Mouse (Mus musculus) ES-CJ7 (cell line): ENCODE measurements around the gene Cfc1.
A peak's percentile ranks its signal among the peaks of the same experiment; 100 is the strongest.
"Not testable (repeated sequence)": the region's sequence is repeated elsewhere in the genome, so short reads cannot be mapped to it uniquely, and the experiment has no call there.

ENCODE experiments used
- DNase-seq: peaks from one replicate; pipeline ENCODE4 v3.0.0; 2011; ENCODE audit warnings: low read depth, low spot score

The Cfc1 gene

GRCm38 (mm10) chr1:34535043-34535698 is at the start of gene Cfc1:
TSS of gene Cfc1 (plus strand) at chr1:34535648.
- DNase-seq = not testable (repeated sequence)

- peak; percentile 30 for DNase-seq
Observed at GRCm38 (mm10) chr1:34487383-34487782, 48.1 kb upstream of the Cfc1 start.

GRCm38 (mm10) chr1:34489852-34490541 is 45.5 kb upstream of the Cfc1 start:
- no peak for DNase-seq

- DNase-seq = no peak
Observed at GRCm38 (mm10) chr1:34491480-34491879, 44.0 kb upstream of the Cfc1 start.

GRCm38 (mm10) chr1:34502991-34503390 is 32.5 kb upstream of the Cfc1 start:
- no peak for DNase-seq

GRCm38 (mm10) chr1:34505307-34505706 is 30.1 kb upstream of the Cfc1 start:
- no peak for DNase-seq

GRCm38 (mm10) chr1:34505970-34506551 is 29.4 kb upstream of the Cfc1 start:
- DNase-seq = no peak

- no peak for DNase-seq
Observed at GRCm38 (mm10) chr1:34507986-34508385, 27.5 kb upstream of the Cfc1 start.

- DNase-seq = no peak
Observed at GRCm38 (mm10) chr1:34510575-34510981, 24.9 kb upstream of the Cfc1 start.

- DNase-seq = peak; percentile 78
Observed at GRCm38 (mm10) chr1:34511027-34511426, 24.4 kb upstream of the Cfc1 start.

- DNase-seq = no peak
Observed at GRCm38 (mm10) chr1:34513068-34513467, 22.4 kb upstream of the Cfc1 start.

- DNase-seq = peak; percentile 45
Observed at GRCm38 (mm10) chr1:34516595-34516994, 18.9 kb upstream of the Cfc1 start.

GRCm38 (mm10) chr1:34517297-34517696 is 18.2 kb upstream of the Cfc1 start:
- DNase-seq = not testable (repeated sequence)

GRCm38 (mm10) chr1:34517797-34518196 is 17.7 kb upstream of the Cfc1 start:
- not testable (repeated sequence) for DNase-seq

- no peak for DNase-seq
Observed at GRCm38 (mm10) chr1:34518259-34518658, 17.2 kb upstream of the Cfc1 start.

GRCm38 (mm10) chr1:34522205-34522849 is 13.1 kb upstream of the Cfc1 start:
- DNase-seq = no peak

- no peak for DNase-seq
Observed at GRCm38 (mm10) chr1:34522850-34523244, 12.6 kb upstream of the Cfc1 start.

- no peak for DNase-seq
Observed at GRCm38 (mm10) chr1:34523647-34524046, 11.8 kb upstream of the Cfc1 start.

- DNase-seq = not testable (repeated sequence)
Observed at GRCm38 (mm10) chr1:34534574-34534973, 874 bp upstream of the Cfc1 start.

GRCm38 (mm10) chr1:34536291-34536766 is 881 bp downstream of the Cfc1 start:
- DNase-seq = peak; percentile 20

- DNase-seq = peak; percentile 74
Observed at GRCm38 (mm10) chr1:34536767-34537485, 1.5 kb downstream of the Cfc1 start.
